Mouse (Mus musculus) myocyte (in vitro differentiated cells): ENCODE results near the gene Rab3d. TPM values are rescaled to one million over a fixed set of nuclear protein-coding genes. Genes with fewer than 3 reads are reported as not detected.

Experiments used
- H3K27me3 ChIP-seq: one replicate; pipeline ENCODE4 v1.6.1; 2011; ENCODE audit not compliant: control insufficient read depth, insufficient read depth, insufficient read length
- H3K36me3 ChIP-seq: one replicate; pipeline ENCODE4 v1.6.1; 2011; ENCODE audit not compliant: control insufficient read depth, insufficient read depth
- H3K4me2 ChIP-seq: one replicate; pipeline ENCODE4 v1.6.1; 2011; ENCODE audit warnings: low read depth, control low read depth
- H3K4me3 ChIP-seq: one replicate; pipeline ENCODE4 v1.5.1; 2011; ENCODE audit warnings: mild to moderate bottlenecking, control low read depth, moderate library complexity
- H3K79me2 ChIP-seq: one replicate; pipeline ENCODE4 v1.6.1; 2011; ENCODE audit not compliant: control insufficient read depth, insufficient read depth
- H3ac ChIP-seq: one replicate; pipeline ENCODE4 v1.6.1; 2011; ENCODE audit not compliant: control insufficient read depth, insufficient read length
- CEBPB ChIP-seq: IDR thresholded peaks from 2 replicates; pipeline ENCODE4 v1.6.1; 2011; ENCODE audit warnings: mild to moderate bottlenecking, moderate library complexity; ENCODE audit not compliant: poor library complexity, insufficient read depth, severe bottlenecking
- E2F4 ChIP-seq: IDR thresholded peaks from one replicate; pipeline ENCODE4 v1.6.1; 2011; ENCODE audit warnings: mild to moderate bottlenecking, control low read depth, moderate library complexity; ENCODE audit not compliant: insufficient read depth
- MAX ChIP-seq: IDR thresholded peaks from one replicate; pipeline ENCODE4 v1.6.1; 2011; ENCODE audit warnings: low read depth, mild to moderate bottlenecking, control low read depth
- MYOD1 ChIP-seq, 3 experiments: IDR thresholded peaks; one replicate each; pipeline ENCODE4 v1.6.1; 2011; ENCODE audit warnings: control low read depth in 2 of 3, low read depth in 2 of 3, mild to moderate bottlenecking in 2 of 3, moderate library complexity in 1 of 3; ENCODE audit not compliant: insufficient read length in 2 of 3, control insufficient read depth in 1 of 3
- MYOG ChIP-seq, 3 experiments: IDR thresholded peaks; one replicate each; pipeline ENCODE4 v1.6.1; 2011; ENCODE audit warnings: control low read depth in 2 of 3, low read depth in 2 of 3, mild to moderate bottlenecking in 2 of 3; ENCODE audit not compliant: insufficient read length in 2 of 3, control insufficient read depth in 1 of 3, insufficient read depth in 1 of 3
- POLR2A ChIP-seq: IDR thresholded peaks from one replicate; pipeline ENCODE4 v1.6.1; 2011; ENCODE audit warnings: low read depth, mild to moderate bottlenecking, control low read depth, moderate library complexity; ENCODE audit not compliant: insufficient read length
- POLR2AphosphoS2 ChIP-seq: IDR thresholded peaks from one replicate; pipeline ENCODE4 v1.6.1; 2011; ENCODE audit warnings: low read depth, control low read depth; ENCODE audit not compliant: insufficient read length
- REST ChIP-seq: IDR thresholded peaks from one replicate; pipeline ENCODE4 v1.6.1; 2011; ENCODE audit warnings: mild to moderate bottlenecking, control low read depth, moderate library complexity; ENCODE audit not compliant: insufficient read depth, insufficient read length
- SRF ChIP-seq: IDR thresholded peaks from one replicate; pipeline ENCODE4 v1.6.1; 2011; ENCODE audit warnings: low read depth; ENCODE audit not compliant: control insufficient read depth, insufficient read length
- TCF12 ChIP-seq: IDR thresholded peaks from one replicate; pipeline ENCODE4 v1.6.1; 2011; ENCODE audit warnings: mild to moderate bottlenecking, control low read depth; ENCODE audit not compliant: poor library complexity, insufficient read depth, severe bottlenecking
- TCF3 ChIP-seq: IDR thresholded peaks from one replicate; pipeline ENCODE4 v1.6.1; 2011; ENCODE audit warnings: low read depth, control low read depth; ENCODE audit not compliant: insufficient read length
- USF1 ChIP-seq: IDR thresholded peaks from one replicate; pipeline ENCODE4 v1.6.1; 2011; ENCODE audit warnings: low read depth, mild to moderate bottlenecking, control low read depth, moderate library complexity
- polyA plus RNA-seq: library from polyadenylated mRNA; unstranded; fragments of >200 nt; fragmentation: generic; extraction: Trizol; gene quantifications from one replicate; pipeline ENCODE4 v1.2.1, GENCODE M21; 2012; ENCODE audit warnings: missing spikeins

Gene Rab3d
- polyA plus RNA-seq, 1 experiment: 24.1 TPM

DNA sequence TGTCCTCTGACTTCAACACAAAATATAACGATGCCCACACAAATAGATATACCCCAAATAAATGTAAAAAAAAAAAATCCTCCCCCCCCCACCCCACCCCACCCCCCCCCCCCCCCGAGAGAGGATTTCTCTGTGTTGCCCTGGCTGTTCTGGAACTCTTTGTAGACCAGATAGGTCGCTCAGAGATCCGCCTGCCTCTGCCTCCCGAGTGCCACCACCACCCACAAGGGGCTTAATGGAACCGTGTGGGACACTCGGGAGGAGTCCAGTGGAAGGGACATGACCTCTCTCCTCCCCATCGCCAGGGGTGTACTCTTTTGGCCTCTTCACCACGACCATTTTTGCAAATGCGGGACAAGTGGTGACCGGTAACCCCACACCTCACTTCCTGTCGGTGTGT, 25.1 kb upstream of the Rab3d start:
- TF ChIP-seq MYOG (IDR thresholded peaks at IDR 0.05; ENCODE audit: control insufficient read depth in 1 of 3, insufficient read depth in 1 of 3, insufficient read length in 2 of 3, low read depth in 2 of 3) (no peak), MYOD1 (IDR thresholded peaks at IDR 0.05; ENCODE audit: control insufficient read depth in 1 of 3, insufficient read length in 2 of 3, low read depth in 2 of 3) (no peak), MAX (no peak), USF1 (no peak)
- H3K27me3 ChIP-seq: no peaks in the 10 kb centered on the region
- no peaks in the 10 kb centered on the region for H3K79me2 ChIP-seq
- no peak overlapping the region for H3ac ChIP-seq
- no peak overlapping the region for H3K4me2 ChIP-seq
- H3K4me3 ChIP-seq: no peak overlapping the region
- H3K36me3 ChIP-seq: no peaks in the 10 kb centered on the region

DNA sequence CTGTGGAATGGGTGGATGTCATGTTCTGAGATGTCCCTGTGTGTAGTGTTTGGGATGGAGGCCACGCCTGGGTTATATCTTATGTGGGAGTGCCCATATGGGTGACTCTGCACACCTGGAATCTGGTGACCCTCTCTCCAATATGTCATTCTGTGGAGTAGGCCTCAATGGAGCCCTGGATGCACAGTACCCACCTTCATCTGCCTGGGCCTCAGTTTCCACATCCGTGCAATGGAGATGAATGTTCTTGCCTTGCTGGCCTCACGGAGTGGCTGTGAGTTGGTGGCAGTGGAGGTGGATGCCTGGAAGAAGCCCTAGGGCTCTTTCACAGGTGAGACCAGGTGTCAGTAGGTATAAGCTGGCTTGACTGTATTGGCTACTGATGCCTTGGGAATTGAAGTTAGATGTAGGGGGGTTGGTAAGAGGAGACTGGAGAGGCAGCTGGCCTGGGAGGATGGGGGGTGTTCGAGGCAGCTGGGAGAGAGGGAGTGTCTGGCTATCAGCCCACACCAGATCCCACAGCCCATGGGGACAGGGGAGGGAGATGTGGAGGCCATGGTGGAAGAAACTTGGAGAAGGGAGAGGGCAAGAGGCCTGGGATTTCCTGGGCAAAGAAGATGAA, 20.4 kb upstream of the Rab3d start:
- no peaks in the 10 kb centered on the region for H3K36me3 ChIP-seq
- no peak overlapping the region for H3K4me2 ChIP-seq
- H3K79me2 ChIP-seq: peaks cover 3% of the 10 kb centered on the region
- no peak overlapping the region for H3K4me3 ChIP-seq
- H3K27me3 ChIP-seq: no peaks in the 10 kb centered on the region
- H3ac ChIP-seq: no peak overlapping the region
- TF ChIP-seq MYOD1 (IDR thresholded peaks at IDR 0.05; ENCODE audit: control insufficient read depth in 1 of 3, insufficient read length in 2 of 3, low read depth in 2 of 3): peak in 1 of 3 experiments; percentile 16
- TF ChIP-seq TCF12: no peak
- no peak for TF ChIP-seq USF1
- TF ChIP-seq MYOG (IDR thresholded peaks at IDR 0.05; ENCODE audit: control insufficient read depth in 1 of 3, insufficient read depth in 1 of 3, insufficient read length in 2 of 3, low read depth in 2 of 3): peak in 1 of 3 experiments; percentile 21
- TF ChIP-seq REST: no peak
- no peak for TF ChIP-seq TCF3
- no peak for TF ChIP-seq SRF
- no peak for TF ChIP-seq POLR2AphosphoS2
- no peak for TF ChIP-seq POLR2A

DNA sequence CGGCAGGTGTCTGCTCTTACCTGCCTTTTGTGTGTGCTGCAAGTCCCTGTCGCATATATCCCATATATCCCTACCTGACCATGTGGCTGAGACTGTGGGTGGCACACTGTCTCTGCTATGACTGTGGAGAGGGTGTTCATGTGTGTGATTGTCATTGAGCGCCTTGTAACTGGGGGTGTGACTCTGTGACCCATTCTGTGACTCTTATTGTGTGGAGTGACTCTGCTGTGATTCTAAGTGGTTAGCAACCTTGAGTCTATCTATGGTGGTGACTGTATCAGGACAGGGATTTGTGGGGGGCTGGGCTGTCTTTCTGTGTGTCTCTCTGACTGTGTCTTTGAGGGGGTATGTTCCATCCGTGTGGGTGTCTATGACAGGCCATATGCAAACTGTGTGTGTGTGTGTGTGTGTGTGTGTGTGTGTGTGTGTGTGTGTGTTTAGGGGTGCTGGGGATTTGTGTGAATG, 19.8 kb upstream of the Rab3d start:
- TF ChIP-seq CEBPB: no peak
- TF ChIP-seq TCF3: no peak
- TF ChIP-seq REST: no peak
- TF ChIP-seq MYOD1 (IDR thresholded peaks at IDR 0.05; ENCODE audit: control insufficient read depth in 1 of 3, insufficient read length in 2 of 3, low read depth in 2 of 3): no peak
- TF ChIP-seq E2F4: no peak
- TF ChIP-seq MYOG (IDR thresholded peaks at IDR 0.05; ENCODE audit: control insufficient read depth in 1 of 3, insufficient read depth in 1 of 3, insufficient read length in 2 of 3, low read depth in 2 of 3): no peak
- no peak for TF ChIP-seq POLR2A
- no peak for TF ChIP-seq TCF12
- Histone ChIP-seq H3K27me3 (no peaks in the 10 kb centered on the region), H3K4me3 (peak overlapping the region; percentile 34), H3ac (peak overlapping the region; percentile 60), H3K4me2 (peak overlapping the region; percentile 74), H3K36me3 (no peaks in the 10 kb centered on the region), H3K79me2 (peaks cover 3% of the 10 kb centered on the region)

DNA sequence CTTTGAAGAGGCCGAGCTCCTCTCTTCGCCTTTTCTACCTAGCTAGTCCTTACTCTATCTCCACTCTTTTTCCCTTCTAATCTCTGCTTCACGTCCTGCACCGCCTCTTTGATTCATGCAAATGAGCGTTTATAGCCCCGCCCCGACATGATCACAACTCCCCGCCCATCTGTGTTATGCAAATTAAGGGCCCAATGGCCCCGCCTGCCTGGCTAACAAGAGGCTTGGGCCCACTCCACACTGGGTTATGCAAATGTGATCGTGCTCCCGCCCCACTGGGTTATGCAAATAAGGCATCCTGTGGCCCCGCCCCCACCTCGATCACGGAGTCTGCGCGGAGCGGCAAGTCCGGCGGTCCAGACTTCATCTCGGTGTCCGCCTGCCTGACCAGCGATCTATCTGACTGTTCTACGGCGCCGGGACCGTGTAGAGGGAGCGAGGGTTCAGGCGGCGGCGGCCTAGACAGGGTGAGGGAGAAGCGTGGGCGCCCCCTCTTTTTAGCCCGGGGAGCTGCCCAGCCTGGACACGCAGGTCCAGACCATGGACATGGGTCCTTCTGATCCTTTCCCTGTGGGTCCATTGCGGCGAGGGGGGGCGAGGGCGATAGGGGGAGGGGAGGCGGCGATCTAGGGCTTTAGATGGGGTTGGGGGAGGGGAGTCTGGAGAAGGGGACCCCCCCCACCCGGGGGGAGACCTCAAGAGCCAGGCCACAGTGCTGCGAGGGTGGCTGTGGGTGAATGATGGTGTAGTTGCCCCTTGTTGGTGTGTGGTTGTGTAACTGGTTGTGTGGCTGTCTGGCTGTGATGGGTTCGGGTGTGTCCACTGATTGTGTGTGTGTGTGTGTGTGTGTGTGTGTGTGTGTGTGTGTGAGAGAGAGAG, 18.9 kb upstream of the Rab3d start, which contains the start of gene Plppr2:
Gene Plppr2, plus strand, starts transcription at position 342 of the 879 bp plus-strand sequence.
- H3K79me2 ChIP-seq: peaks cover 3% of the 10 kb centered on the region
- peak within 1 kb of the TSS; percentile 34 for H3K4me3 ChIP-seq
- TF ChIP-seq MAX (no peak), SRF (peak; percentile 77), TCF3 (no peak), POLR2A (peak; percentile 69), MYOG (IDR thresholded peaks at IDR 0.05; ENCODE audit: control insufficient read depth in 1 of 3, insufficient read depth in 1 of 3, insufficient read length in 2 of 3, low read depth in 2 of 3) (no peak), TCF12 (no peak), POLR2AphosphoS2 (peak; percentile 74), MYOD1 (IDR thresholded peaks at IDR 0.05; ENCODE audit: control insufficient read depth in 1 of 3, insufficient read length in 2 of 3, low read depth in 2 of 3) (no peak), REST (no peak)
- peak within 1 kb of the TSS; percentile 60 for H3ac ChIP-seq
- no peaks in the 10 kb centered on the region for H3K36me3 ChIP-seq
- H3K27me3 ChIP-seq: no peaks in the 10 kb centered on the region
- peak within 1 kb of the TSS; percentile 74 for H3K4me2 ChIP-seq
